Mouse (Mus musculus): ENCODE measurements around the gene Adh1.

GRCm38 (mm10) chr3:138244338-138244874, 16.4 kb upstream of the Adh1 start:
- no peak for TF ChIP-seq POLR2A (IDR thresholded peaks at IDR 0.05; ENCODE audit: borderline replicate concordance, control insufficient read depth, low read depth, low read length)
- no peak for TF ChIP-seq CTCF (IDR thresholded peaks at IDR 0.05; ENCODE audit: control insufficient read depth, insufficient read depth, low read length)
